Mouse (Mus musculus) heart, embryonic 14.5 days (tissue): ENCODE measurements at regions not wholly inside any gene's neighbourhood (a gene's known extent, or its start where the extent isn't known, plus 50 kb on each side); places are given as distances from the start of the nearest gene placed in this dataset.

ENCODE experiments used
- ATAC-seq: fragments of 200-750 bp; cut with Nextera tagmentation; 2 replicates; pipeline ENCODE4 v1.8.0; 2017; ENCODE audit warnings: low read depth, moderate TSS enrichment; ENCODE audit not compliant: insufficient number of reproducible peaks, insufficient read depth, low FRiP score
- H3K27ac ChIP-seq, 2 experiments: fragments of 200-500 bp in 1 of 2; fragments of 300-500 bp in 1 of 2; sonication (generic) in 1 of 2; replicated peaks in 1 of 2; 2 replicates each; pipeline ENCODE4 v1.5.1; 2012 to 2014; ENCODE audit warnings: low read depth in 2 of 2, low read length in 2 of 2, control low read depth in 1 of 2, mild to moderate bottlenecking in 1 of 2, mixed read lengths in 1 of 2; ENCODE audit not compliant: control insufficient read depth in 1 of 2, insufficient read depth in 1 of 2
- H3K27me3 ChIP-seq: fragments of 300-500 bp; sonication (generic); 2 replicates; pipeline ENCODE4 v1.6.1; 2014; ENCODE audit warnings: mild to moderate bottlenecking, low read length, control low read depth; ENCODE audit not compliant: control insufficient read depth, insufficient read depth
- H3K36me3 ChIP-seq: fragments of 300-500 bp; sonication (generic); 2 replicates; pipeline ENCODE4 v1.6.1; 2014; ENCODE audit warnings: mild to moderate bottlenecking, control low read depth, low read length, mixed read lengths; ENCODE audit not compliant: control insufficient read depth, insufficient read depth
- H3K4me1 ChIP-seq, 2 experiments: fragments of 200-500 bp in 1 of 2; fragments of 300-500 bp in 1 of 2; sonication (generic) in 1 of 2; 2 replicates each; pipeline ENCODE4 v1.6.1; 2012 to 2014; ENCODE audit warnings: low read length in 2 of 2, control low read depth in 1 of 2, mixed read lengths in 1 of 2; ENCODE audit not compliant: control insufficient read depth in 2 of 2, insufficient read depth in 2 of 2
- H3K4me2 ChIP-seq: fragments of 300-500 bp; sonication (generic); 2 replicates; pipeline ENCODE4 v1.6.1; 2014; ENCODE audit warnings: mild to moderate bottlenecking, low read length
- H3K4me3 ChIP-seq, 2 experiments: fragments of 200-500 bp in 1 of 2; fragments of 300-500 bp in 1 of 2; sonication (generic) in 1 of 2; 2 replicates each; pipeline ENCODE4 v1.5.1; 2012 to 2014; ENCODE audit warnings: low read length in 2 of 2, mild to moderate bottlenecking in 2 of 2, control low read depth in 1 of 2, low read depth in 1 of 2, moderate library complexity in 1 of 2; ENCODE audit not compliant: control insufficient read depth in 1 of 2, insufficient read depth in 1 of 2
- H3K9ac ChIP-seq: fragments of 300-500 bp; sonication (generic); 2 replicates; pipeline ENCODE4 v1.6.1; 2014; ENCODE audit warnings: mild to moderate bottlenecking, low read length
- H3K9me3 ChIP-seq: fragments of 300-500 bp; sonication (generic); 2 replicates; pipeline ENCODE4 v1.6.1; 2016; ENCODE audit warnings: low read length, control low read depth; ENCODE audit not compliant: control insufficient read depth
- WGBS: fragments of 180-500 bp; shearing (Covaris S2); extraction: QIAGEN DNeasy Blood & Tissue Kit; methylation state at CpG from one replicate; pipeline ENCODE4 v1.1.7; 2014; 5-methylcytosine and 5-hydroxymethylcytosine counted together

DNA sequence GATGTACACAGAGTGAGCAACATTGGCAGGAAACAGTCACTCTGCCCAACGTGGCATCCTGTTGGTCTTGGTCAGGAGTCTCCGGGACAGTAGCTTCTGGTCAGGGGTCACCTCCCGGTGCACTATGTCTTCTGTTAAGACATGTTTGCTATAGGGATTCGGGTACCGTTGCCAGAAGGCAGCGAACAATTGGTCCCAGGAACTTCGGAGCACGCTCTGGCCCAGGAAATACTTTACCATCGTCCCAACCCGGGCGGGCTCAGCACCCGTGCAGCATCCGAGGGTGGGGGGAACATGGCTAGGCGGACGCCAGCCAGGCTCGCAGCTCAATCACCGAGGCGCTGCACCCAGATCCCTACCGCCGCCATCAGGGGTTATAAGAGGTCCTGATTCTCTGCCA lies 80.6 kb upstream of the Adam23 start:
- Histone ChIP-seq H3K9me3 (no peaks in the 10 kb centered on the region), H3K27ac (no peak overlapping the region), H3K36me3 (no peaks in the 10 kb centered on the region), H3K4me3 (no peak overlapping the region), H3K4me2 (no peak overlapping the region), H3K27me3 (no peaks in the 10 kb centered on the region), H3K4me1 (no peaks in the 10 kb centered on the region), H3K9ac (no peak overlapping the region)
- 91% methylated on average over 20 of the region's 20 CpGs for WGBS
- ATAC-seq, result no peak

DNA sequence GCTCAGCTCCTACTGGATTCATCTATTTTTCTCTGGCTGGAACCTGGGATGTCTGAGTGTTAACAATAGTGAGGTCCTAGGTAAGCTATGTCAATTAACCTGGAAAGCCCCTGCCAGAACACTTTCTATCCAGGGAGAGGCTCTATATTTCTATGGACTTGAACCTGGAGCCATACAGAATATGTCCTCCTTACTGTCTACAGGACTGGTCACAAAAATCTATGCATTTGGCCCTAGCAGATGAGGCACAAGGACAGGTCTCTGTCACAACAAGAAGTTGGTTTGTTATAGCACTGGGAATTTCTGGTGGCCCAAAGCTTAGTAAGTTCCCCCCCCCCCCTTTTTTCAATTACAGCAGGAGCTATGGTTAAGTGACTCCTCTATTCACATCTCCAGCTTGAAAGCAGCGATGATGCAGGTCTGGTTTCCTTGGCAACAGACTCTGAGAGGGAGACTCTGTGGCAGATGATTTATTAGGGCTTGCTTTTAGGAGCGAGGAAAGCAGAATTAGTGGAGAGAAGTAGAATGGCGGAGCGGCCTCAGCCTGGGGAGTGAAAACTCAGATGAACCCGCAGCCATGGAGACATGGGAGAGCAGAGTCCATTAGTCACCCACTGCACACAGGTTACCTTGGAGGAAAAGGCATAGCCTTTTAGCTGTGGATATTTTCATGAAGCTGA lies 77.9 kb upstream of the Adam23 start:
- H3K27ac ChIP-seq, result no peak overlapping the region
- no peaks in the 10 kb centered on the region for H3K9me3 ChIP-seq
- H3K4me3 ChIP-seq, result no peak overlapping the region
- no peaks in the 10 kb centered on the region for H3K4me1 ChIP-seq
- H3K36me3 ChIP-seq, result no peaks in the 10 kb centered on the region
- H3K27me3 ChIP-seq, result no peaks in the 10 kb centered on the region
- ATAC-seq, result no peak
- H3K4me2 ChIP-seq, result no peak overlapping the region
- no peak overlapping the region for H3K9ac ChIP-seq
- 67% methylated on average over 5 of the region's 5 CpGs for WGBS

DNA sequence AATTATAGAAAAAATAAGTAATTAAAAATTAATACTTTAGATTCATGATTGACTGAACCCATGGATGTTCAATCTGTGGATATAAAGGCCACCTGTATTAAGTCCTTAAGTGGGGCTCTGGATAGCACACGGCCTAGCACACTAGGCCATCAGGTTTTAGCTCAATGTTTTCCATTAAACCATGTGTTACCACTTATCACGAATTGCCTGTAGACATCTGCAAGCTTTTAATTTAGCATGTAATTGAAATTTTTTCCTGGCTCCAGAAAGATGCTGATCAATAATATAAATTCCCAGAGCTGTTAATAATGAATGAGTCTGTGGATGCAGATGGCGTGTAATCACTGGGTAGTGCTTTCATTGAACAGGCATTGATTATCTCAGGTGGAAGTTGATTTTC lies 76.8 kb upstream of the Adam23 start:
- Histone ChIP-seq H3K36me3 (no peaks in the 10 kb centered on the region), H3K9me3 (no peaks in the 10 kb centered on the region), H3K27me3 (no peaks in the 10 kb centered on the region), H3K27ac (no peak overlapping the region), H3K4me2 (no peak overlapping the region), H3K4me1 (no peaks in the 10 kb centered on the region), H3K9ac (no peak overlapping the region), H3K4me3 (no peak overlapping the region)
- 79% methylated on average over 3 of the region's 3 CpGs for WGBS
- ATAC-seq, result no peak

DNA sequence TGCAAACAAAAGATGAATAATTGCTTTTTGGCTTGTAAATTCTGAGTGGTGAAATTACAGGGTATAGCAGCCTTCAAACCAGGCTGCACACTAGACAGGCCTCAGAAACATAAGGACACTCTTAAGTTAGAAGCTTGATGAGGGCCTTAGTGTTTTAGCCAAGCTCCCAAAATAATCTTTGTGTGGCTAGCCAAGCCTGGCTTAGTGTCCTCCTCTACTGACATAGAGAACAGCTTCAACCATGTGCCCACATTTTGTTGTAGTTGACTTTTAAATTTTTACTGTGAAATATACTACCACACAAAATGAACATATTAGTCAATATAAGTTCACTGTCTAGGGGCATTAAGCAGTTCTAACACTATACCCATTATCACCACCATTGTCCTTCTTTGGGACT lies 76.1 kb upstream of the Adam23 start:
- H3K36me3 ChIP-seq, result no peaks in the 10 kb centered on the region
- no peak overlapping the region for H3K4me3 ChIP-seq
- H3K9me3 ChIP-seq, result no peaks in the 10 kb centered on the region
- no peak overlapping the region for H3K4me2 ChIP-seq
- no peaks in the 10 kb centered on the region for H3K27me3 ChIP-seq
- no peak overlapping the region for H3K27ac ChIP-seq
- no peaks in the 10 kb centered on the region for H3K4me1 ChIP-seq
- H3K9ac ChIP-seq, result no peak overlapping the region
- no peak for ATAC-seq

DNA sequence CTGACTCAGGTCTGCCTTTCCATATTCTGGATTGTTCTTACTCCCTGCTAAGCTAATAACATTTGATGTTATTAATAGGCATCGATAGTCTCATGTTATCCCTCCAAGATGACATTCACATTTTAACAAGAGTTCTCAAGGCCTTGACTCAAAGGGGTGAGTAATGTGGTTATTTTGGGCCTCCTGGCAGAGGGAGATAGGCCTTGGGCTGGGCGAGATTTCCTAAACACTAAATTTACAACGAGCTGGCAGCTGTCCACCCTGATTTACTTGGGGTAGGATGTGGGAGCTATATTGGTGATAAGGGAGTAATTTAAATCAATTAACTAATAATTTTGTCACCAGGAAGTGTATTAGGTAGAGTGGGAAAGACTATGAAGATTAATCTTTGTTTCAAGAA lies 62.6 kb upstream of the Adam23 start:
- 17% methylated on average over 3 of the region's 3 CpGs for WGBS
- H3K4me3 ChIP-seq, result no peak overlapping the region
- no peak overlapping the region for H3K9ac ChIP-seq
- H3K4me2 ChIP-seq, result no peak overlapping the region
- peaks cover 5 to 7% of the 10 kb centered on the region in 2 experiments; a peak in 3 of 4 replicates for H3K4me1 ChIP-seq
- no peaks in the 10 kb centered on the region for H3K9me3 ChIP-seq
- H3K36me3 ChIP-seq, result no peaks in the 10 kb centered on the region
- no peaks in the 10 kb centered on the region for H3K27me3 ChIP-seq
- ATAC-seq, result peak; percentile 66
- peak overlapping the region in 1 of 2 experiments; percentile 45; a peak in 2 of 4 replicates for H3K27ac ChIP-seq

DNA sequence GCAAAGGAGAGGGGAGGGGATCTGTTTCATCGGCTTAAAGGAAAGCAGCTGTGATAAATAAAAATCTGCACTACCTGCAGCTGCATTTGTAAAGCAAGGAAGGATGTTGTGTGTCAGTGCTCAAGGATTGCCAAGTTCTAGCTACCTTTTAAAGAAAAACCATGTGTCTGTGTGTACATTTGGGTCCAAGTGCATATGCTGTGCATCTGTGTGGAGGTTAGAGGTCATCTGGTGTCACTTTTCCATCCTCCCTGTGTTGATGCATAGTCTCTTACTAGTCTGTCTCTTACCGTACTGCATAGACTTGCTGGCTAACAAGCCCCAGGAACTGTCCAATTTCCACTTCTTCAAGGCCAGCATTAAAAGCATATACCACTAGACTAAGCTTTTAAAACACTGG lies 60.6 kb upstream of the Adam23 start:
- no peaks in the 10 kb centered on the region for H3K27me3 ChIP-seq
- no peaks in the 10 kb centered on the region for H3K9me3 ChIP-seq
- no peaks in the 10 kb centered on the region for H3K36me3 ChIP-seq
- H3K4me2 ChIP-seq, result no peak overlapping the region
- no peak for ATAC-seq
- 69% methylated on average over 2 of the region's 2 CpGs for WGBS
- no peak overlapping the region for H3K27ac ChIP-seq
- no peak overlapping the region for H3K4me3 ChIP-seq
- peaks cover 5 to 7% of the 10 kb centered on the region in 2 experiments; a peak in 3 of 4 replicates for H3K4me1 ChIP-seq
- H3K9ac ChIP-seq, result no peak overlapping the region

DNA sequence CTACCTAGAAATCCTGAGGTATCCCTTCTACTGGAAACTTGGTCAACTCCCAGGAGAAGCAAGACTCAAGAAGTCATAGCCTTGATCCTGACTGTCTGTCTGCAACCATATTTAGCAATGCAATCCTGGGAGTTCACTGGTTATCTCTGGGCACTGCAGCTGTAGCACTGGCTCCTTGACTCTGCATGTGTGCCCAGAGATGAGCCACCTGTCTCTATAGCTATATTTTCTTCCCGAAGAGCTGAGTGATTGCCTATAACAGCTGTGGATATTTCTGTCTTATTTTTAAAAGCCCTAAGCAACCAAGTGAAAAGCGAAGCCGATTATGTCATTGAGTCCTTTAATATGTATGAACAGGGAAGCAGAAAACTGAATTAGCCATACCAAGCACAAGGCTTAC lies 50.3 kb upstream of the Adam23 start:
- Histone ChIP-seq H3K4me1 (no peaks in the 10 kb centered on the region), H3K9ac (no peak overlapping the region), H3K9me3 (no peaks in the 10 kb centered on the region), H3K4me2 (no peak overlapping the region), H3K27ac (no peak overlapping the region), H3K36me3 (no peaks in the 10 kb centered on the region), H3K4me3 (no peak overlapping the region), H3K27me3 (no peaks in the 10 kb centered on the region)
- ATAC-seq, result no peak
- 83% methylated on average over 3 of the region's 3 CpGs for WGBS
